In genomic region chr12:9024736-9025135, GRCm38 (mm10) we compare ENCODE assay signal across 12 mouse cellular contexts.
"Had no signal": no experiment of that assay in that cellular context is flagged by ENCODE, and none has a peak within 500 bp of the region (broad histone marks: within the 10 kb centered on the region; RNA-seq: fewer than 3 reads in every experiment).

No protein-coding gene starts in this region.

- DNase-seq: kidney, postnatal 4 days; liver; lung, adult 18-20 months; right cerebral cortex, adult 18-20 months; right cerebral cortex, postnatal 25 days; thymus, postnatal 14 days had no signal

- ATAC-seq: midbrain, embryonic 13.5 days had no signal

- H3K4me3 ChIP-seq: layer of hippocampus, adult 2 months; limb, embryonic 12.5 days; midbrain, embryonic 13.5 days had no signal

- H3K4me2 ChIP-seq: limb, embryonic 12.5 days; midbrain, embryonic 13.5 days had no signal

- H3K27me3 ChIP-seq: limb, embryonic 12.5 days; midbrain, embryonic 13.5 days had no signal

- H3K9me3 ChIP-seq: limb, embryonic 12.5 days; midbrain, embryonic 13.5 days had no signal

- H3K4me1 ChIP-seq: limb, embryonic 12.5 days; midbrain, embryonic 13.5 days had no signal

- H3K27ac ChIP-seq: kidney, postnatal 0 days; layer of hippocampus, adult 2 months; limb, embryonic 12.5 days; liver, embryonic 14.5 days; midbrain, embryonic 13.5 days; stomach, postnatal 0 days had no signal

- H3K9ac ChIP-seq: limb, embryonic 12.5 days; liver, embryonic 14.5 days; midbrain, embryonic 13.5 days had no signal
